Mouse (Mus musculus) stomach, embryonic 15.5 days (tissue): ENCODE data around the gene Foxd1. TPM values are rescaled to one million over a fixed set of nuclear protein-coding genes. Genes with fewer than 3 reads are reported as not detected.

Experiments used
- ATAC-seq: fragments of 200-750 bp; cut with Nextera tagmentation; 2 replicates; pipeline ENCODE4 v1.8.0; 2017; ENCODE audit warnings: low read depth, moderate number of reproducible peaks, moderate TSS enrichment; ENCODE audit not compliant: insufficient read depth, low FRiP score
- H3K27ac ChIP-seq: fragments of 300-500 bp; sonication (generic); 2 replicates; pipeline ENCODE4 v1.5.1; 2015; ENCODE audit warnings: mild to moderate bottlenecking, inconsistent platforms
- H3K27me3 ChIP-seq: fragments of 300-500 bp; sonication (generic); replicated peaks from 2 replicates; pipeline ENCODE4 v1.6.1; 2015; ENCODE audit warnings: inconsistent platforms
- H3K36me3 ChIP-seq: fragments of 300-500 bp; sonication (generic); 2 replicates; pipeline ENCODE4 v1.6.1; 2015; ENCODE audit warnings: inconsistent platforms
- H3K4me1 ChIP-seq: fragments of 300-500 bp; sonication (generic); 2 replicates; pipeline ENCODE4 v1.6.1; 2015; ENCODE audit warnings: inconsistent platforms
- H3K4me2 ChIP-seq: fragments of 300-500 bp; sonication (generic); 2 replicates; pipeline ENCODE4 v1.6.1; 2015; ENCODE audit warnings: mild to moderate bottlenecking, inconsistent platforms
- H3K4me3 ChIP-seq: fragments of 300-500 bp; sonication (generic); replicated peaks from 2 replicates; pipeline ENCODE4 v1.5.1; 2015; ENCODE audit warnings: inconsistent platforms
- H3K9ac ChIP-seq: fragments of 300-500 bp; sonication (generic); 2 replicates; pipeline ENCODE4 v1.6.1; 2015; ENCODE audit warnings: inconsistent platforms
- H3K9me3 ChIP-seq: fragments of 300-500 bp; sonication (generic); 2 replicates; pipeline ENCODE4 v1.6.1; 2016; ENCODE audit warnings: inconsistent platforms
- WGBS: fragments of 180-500 bp; shearing (Covaris S2); methylation state at CpG from one replicate; pipeline ENCODE4 v1.1.7; 2015; 5-methylcytosine and 5-hydroxymethylcytosine counted together
- polyA plus RNA-seq: library from polyadenylated mRNA; unstranded; fragments of >200 nt; fragmentation: Nextera tagmentation; extraction: Ambion mirVana; gene quantifications from 2 replicates; pipeline ENCODE4 v1.2.1, GENCODE M21; 2015

Gene Foxd1
- polyA plus RNA-seq, 1 experiment from 2014 or later, result not detected

DNA sequence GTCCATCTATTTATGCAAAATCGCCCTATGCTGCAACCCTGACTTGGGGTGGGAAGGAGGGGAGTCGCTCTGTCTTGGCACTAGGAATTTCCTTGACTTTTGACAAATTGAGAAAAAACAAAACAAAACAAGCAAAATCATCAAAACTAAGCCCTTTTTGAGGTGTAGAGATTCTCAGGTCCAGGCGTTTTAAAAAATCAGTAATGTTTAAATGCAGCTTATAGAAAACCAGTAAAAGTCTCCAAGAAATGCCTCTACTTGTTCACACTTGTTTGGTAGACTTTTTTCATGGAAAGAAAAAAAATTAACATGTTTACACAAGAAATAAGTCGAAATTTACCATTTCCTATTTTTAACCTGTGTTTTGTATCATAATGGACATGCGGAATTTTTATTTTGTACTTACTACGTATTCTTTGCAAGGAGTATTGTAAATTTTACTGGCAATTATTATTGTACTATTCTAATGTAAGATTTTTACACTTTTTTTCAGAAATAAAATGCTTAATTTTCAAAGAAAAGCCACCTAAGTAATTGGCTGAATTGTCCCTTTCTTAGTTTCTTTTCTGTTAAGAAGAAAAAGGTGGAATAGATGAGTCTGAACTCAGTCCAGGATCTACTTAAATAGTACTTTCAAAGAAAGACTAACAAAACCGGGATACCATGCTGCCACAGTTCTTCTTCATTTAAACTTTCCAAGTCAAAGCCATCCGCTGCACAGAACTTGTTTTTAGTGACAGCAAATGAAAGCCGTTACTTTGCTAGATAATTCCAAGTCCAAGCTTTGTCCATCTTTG, 2.3 kb downstream of the Foxd1 start:
- Histone ChIP-seq H3K27me3 (peaks cover 86% of the 10 kb centered on the region), H3K27ac (no peak overlapping the region), H3K36me3 (no peaks in the 10 kb centered on the region), H3K9ac (no peak overlapping the region), H3K4me2 (no peak overlapping the region), H3K4me3 (no peak overlapping the region), H3K4me1 (peaks cover 22% of the 10 kb centered on the region), H3K9me3 (no peaks in the 10 kb centered on the region)
- ATAC-seq, result no peak
- 8% methylated on average over 9 of the region's 9 CpGs for WGBS

- H3K27me3 ChIP-seq, result peaks cover 82% of the 10 kb centered on the region
- H3K9ac ChIP-seq, result no peak overlapping the region
- no peaks in the 10 kb centered on the region for H3K36me3 ChIP-seq
- WGBS, result 6% methylated on average over 6 of the region's 6 CpGs
- no peak overlapping the region for H3K4me3 ChIP-seq
- H3K27ac ChIP-seq, result no peak overlapping the region
- H3K9me3 ChIP-seq, result no peaks in the 10 kb centered on the region
- no peak for ATAC-seq
- no peak overlapping the region for H3K4me2 ChIP-seq
- peaks cover 22% of the 10 kb centered on the region for H3K4me1 ChIP-seq
Measured at GRCm38 (mm10) chr13:98356973-98357425, 3.0 kb downstream of the Foxd1 start.

GRCm38 (mm10) chr13:98357433-98358423, 3.7 kb downstream of the Foxd1 start:
- no peaks in the 10 kb centered on the region for H3K9me3 ChIP-seq
- H3K36me3 ChIP-seq, result no peaks in the 10 kb centered on the region
- peaks cover 83% of the 10 kb centered on the region for H3K27me3 ChIP-seq
- H3K4me3 ChIP-seq, result no peak overlapping the region
- ATAC-seq, result no peak
- H3K4me2 ChIP-seq, result no peak overlapping the region
- no peak overlapping the region for H3K27ac ChIP-seq
- H3K4me1 ChIP-seq, result peaks cover 22% of the 10 kb centered on the region
- WGBS, result 5% methylated on average over 18 of the region's 18 CpGs
- no peak overlapping the region for H3K9ac ChIP-seq

- 8% methylated on average over 23 of the region's 23 CpGs for WGBS
- H3K4me1 ChIP-seq, result peaks cover 22% of the 10 kb centered on the region
- H3K4me3 ChIP-seq, result no peak overlapping the region
- ATAC-seq, result no peak
- H3K27ac ChIP-seq, result no peak overlapping the region
- H3K9ac ChIP-seq, result no peak overlapping the region
- no peaks in the 10 kb centered on the region for H3K9me3 ChIP-seq
- peaks cover 86% of the 10 kb centered on the region for H3K27me3 ChIP-seq
- no peak overlapping the region for H3K4me2 ChIP-seq
- H3K36me3 ChIP-seq, result no peaks in the 10 kb centered on the region
Measured at GRCm38 (mm10) chr13:98358424-98359181, 4.6 kb downstream of the Foxd1 start.

- 5% methylated on average over 6 of the region's 8 CpGs for WGBS
- Histone ChIP-seq H3K4me2 (no peak overlapping the region), H3K4me3 (no peak overlapping the region), H3K36me3 (no peaks in the 10 kb centered on the region), H3K9me3 (no peaks in the 10 kb centered on the region), H3K4me1 (peaks cover 16% of the 10 kb centered on the region), H3K9ac (no peak overlapping the region), H3K27ac (no peak overlapping the region), H3K27me3 (peaks cover 84% of the 10 kb centered on the region)
- ATAC-seq, result no peak
Measured at GRCm38 (mm10) chr13:98359337-98359736, 5.3 kb downstream of the Foxd1 start.

- H3K4me3 ChIP-seq, result no peak overlapping the region
- no peak overlapping the region for H3K27ac ChIP-seq
- H3K4me1 ChIP-seq, result peaks cover 5% of the 10 kb centered on the region
- peaks cover 81% of the 10 kb centered on the region for H3K27me3 ChIP-seq
- H3K36me3 ChIP-seq, result no peaks in the 10 kb centered on the region
- 3% methylated on average over 6 of the region's 6 CpGs for WGBS
- H3K9ac ChIP-seq, result no peak overlapping the region
- H3K4me2 ChIP-seq, result no peak overlapping the region
- ATAC-seq, result no peak
- no peaks in the 10 kb centered on the region for H3K9me3 ChIP-seq
Measured at GRCm38 (mm10) chr13:98360391-98360790, 6.3 kb downstream of the Foxd1 start.

DNA sequence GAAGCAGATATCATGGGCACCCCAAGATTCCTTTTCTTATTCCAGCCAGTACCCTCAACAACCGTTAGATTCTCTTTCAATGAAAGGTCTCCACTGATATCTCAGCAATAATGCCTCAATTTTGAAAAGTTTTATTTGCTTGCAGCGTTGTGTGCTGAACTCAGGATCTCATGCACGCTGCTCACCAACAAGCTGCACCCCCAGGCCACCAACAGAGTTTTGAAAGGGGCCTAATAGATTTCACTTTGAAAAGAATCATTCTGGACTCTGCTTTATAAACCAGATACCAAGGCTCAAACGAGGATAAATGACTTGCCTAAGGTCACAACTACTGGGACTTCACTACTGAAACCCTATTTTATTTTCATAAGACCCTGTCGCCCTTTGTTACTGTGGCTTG, 7.1 kb downstream of the Foxd1 start:
- no peak for ATAC-seq
- H3K4me1 ChIP-seq, result peaks cover 6% of the 10 kb centered on the region
- H3K27me3 ChIP-seq, result peaks cover 80% of the 10 kb centered on the region
- H3K27ac ChIP-seq, result no peak overlapping the region
- H3K9ac ChIP-seq, result no peak overlapping the region
- no peak overlapping the region for H3K4me3 ChIP-seq
- 10% methylated on average over 5 of the region's 5 CpGs for WGBS
- H3K36me3 ChIP-seq, result no peaks in the 10 kb centered on the region
- H3K9me3 ChIP-seq, result no peaks in the 10 kb centered on the region
- no peak overlapping the region for H3K4me2 ChIP-seq

- Histone ChIP-seq H3K4me3 (no peak overlapping the region), H3K36me3 (no peaks in the 10 kb centered on the region), H3K4me1 (peaks cover 10% of the 10 kb centered on the region), H3K27ac (no peak overlapping the region), H3K9ac (no peak overlapping the region), H3K27me3 (peaks cover 84% of the 10 kb centered on the region), H3K4me2 (no peak overlapping the region), H3K9me3 (no peaks in the 10 kb centered on the region)
- ATAC-seq, result no peak
- 12% methylated on average over 4 of the region's 4 CpGs for WGBS
Measured at GRCm38 (mm10) chr13:98363046-98363445, 9.0 kb downstream of the Foxd1 start.

GRCm38 (mm10) chr13:98365081-98365480, 11.0 kb downstream of the Foxd1 start:
- no peak for ATAC-seq
- 1% methylated on average over 8 of the region's 8 CpGs for WGBS
- Histone ChIP-seq H3K4me2 (no peak overlapping the region), H3K4me3 (no peak overlapping the region), H3K9me3 (no peaks in the 10 kb centered on the region), H3K27ac (no peak overlapping the region), H3K27me3 (peaks cover 86% of the 10 kb centered on the region), H3K9ac (no peak overlapping the region), H3K36me3 (no peaks in the 10 kb centered on the region), H3K4me1 (peaks cover 10% of the 10 kb centered on the region)

DNA sequence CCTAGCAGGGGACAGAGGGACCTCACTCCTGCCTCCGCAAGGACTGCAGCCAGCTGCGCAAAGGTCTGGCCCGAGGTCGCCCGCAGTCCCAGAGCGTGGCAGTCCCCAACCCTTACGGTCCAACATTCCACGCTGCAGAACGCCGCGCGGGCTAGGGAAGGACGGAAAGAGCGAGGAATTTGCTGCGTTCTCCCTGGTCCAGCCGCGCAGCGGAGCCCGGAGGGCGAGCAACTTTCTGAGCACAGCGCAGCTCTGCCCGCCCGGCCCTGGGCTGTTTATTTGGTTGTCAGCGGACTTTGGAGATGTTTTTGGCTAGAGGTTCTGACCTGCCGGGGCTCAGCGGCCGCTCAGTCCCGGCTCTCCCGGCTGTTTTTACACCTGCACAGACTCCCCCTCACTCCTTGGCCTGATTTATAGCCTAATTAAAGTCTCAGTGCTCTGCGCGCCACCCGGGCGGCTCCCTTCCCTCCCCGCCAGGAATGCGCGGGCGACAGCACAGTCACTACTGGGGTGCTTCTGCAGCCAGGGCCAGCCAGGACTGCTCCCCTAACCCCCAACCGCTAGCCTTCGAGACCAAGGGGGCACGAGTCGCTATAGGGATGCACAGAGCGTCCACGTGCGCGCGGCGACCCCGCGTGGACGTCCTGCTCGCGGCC, 11.9 kb downstream of the Foxd1 start:
- under 1% methylated on average over 52 of the region's 52 CpGs for WGBS
- H3K27ac ChIP-seq, result no peak overlapping the region
- H3K4me1 ChIP-seq, result peaks cover 10% of the 10 kb centered on the region
- peaks cover 83% of the 10 kb centered on the region for H3K27me3 ChIP-seq
- H3K9me3 ChIP-seq, result no peaks in the 10 kb centered on the region
- peak overlapping the region; percentile 42 for H3K4me2 ChIP-seq
- no peak for ATAC-seq
- H3K36me3 ChIP-seq, result no peaks in the 10 kb centered on the region
- H3K4me3 ChIP-seq, result peak overlapping the region; percentile 22
- H3K9ac ChIP-seq, result no peak overlapping the region
